In genomic region chr7:84275312-84275711, GRCm38 (mm10) we compare ENCODE assay signal across 18 mouse cellular contexts.
"Had no signal": no experiment of that assay in that cellular context is flagged by ENCODE, and none has a peak within 500 bp of the region (broad histone marks: within the 10 kb centered on the region; RNA-seq: fewer than 3 reads in every experiment).

No protein-coding gene starts in this region.

- H3K9me3 ChIP-seq: midbrain, embryonic 10.5 days; midbrain, embryonic 13.5 days; midbrain, embryonic 15.5 days; neural tube, embryonic 13.5 days; neural tube, embryonic 15.5 days had no signal

- H3K4me2 ChIP-seq: lung, embryonic 14.5 days; midbrain, embryonic 13.5 days; midbrain, embryonic 15.5 days; neural tube, embryonic 13.5 days; neural tube, embryonic 15.5 days had no signal

- H3K27me3 ChIP-seq: midbrain, embryonic 13.5 days; midbrain, embryonic 15.5 days; neural tube, embryonic 13.5 days; neural tube, embryonic 15.5 days had no signal

- H3K4me3 ChIP-seq: midbrain, embryonic 10.5 days; midbrain, embryonic 13.5 days; midbrain, embryonic 15.5 days; myocyte; neural tube, embryonic 13.5 days; neural tube, embryonic 15.5 days had no signal

- H3K4me1 ChIP-seq: midbrain, embryonic 10.5 days; midbrain, embryonic 13.5 days; midbrain, embryonic 15.5 days; neural tube, embryonic 13.5 days had no signal

- H3K27ac ChIP-seq: midbrain, embryonic 10.5 days; midbrain, embryonic 13.5 days; midbrain, embryonic 15.5 days; neural tube, embryonic 13.5 days; neural tube, embryonic 15.5 days had no signal

- DNase-seq: lung, adult 18-20 months; lung, embryonic 14.5 days; lung, postnatal 10 days; lung, postnatal 4 days; retina, postnatal 1 day; right cerebral cortex, adult 18-20 months; right cerebral cortex, postnatal 25 days; right cerebral cortex, postnatal 4 days; spleen, adult 18-20 months; thymus, adult 18-20 months; thymus, postnatal 14 days; thymus, postnatal 36 days had no signal

- H3K9ac ChIP-seq: lung, embryonic 14.5 days; midbrain, embryonic 13.5 days; midbrain, embryonic 15.5 days; neural tube, embryonic 13.5 days; neural tube, embryonic 15.5 days had no signal

- ATAC-seq: midbrain, embryonic 13.5 days; midbrain, embryonic 15.5 days had no signal
